Mouse (Mus musculus) MEL (cell line): Measurements from ENCODE around the gene Rln3. TPM values are rescaled to one million over a fixed set of nuclear protein-coding genes. Genes with fewer than 3 reads are reported as not detected.

Source experiments
- DNase-seq: peaks from one replicate; pipeline ENCODE4 v3.0.0; 2011; ENCODE audit warnings: low read depth, low spot score
- H3K27ac ChIP-seq: 2 replicates; pipeline ENCODE4 v1.5.1; 2012; ENCODE audit warnings: low read depth, mild to moderate bottlenecking, control low read depth, low read length, moderate library complexity; ENCODE audit not compliant: control insufficient read depth
- H3K27me3 ChIP-seq, 2 experiments: fragments of 150-350 bp in 1 of 2; sonication (generic) in 1 of 2; 2 replicates each; pipeline ENCODE4 v1.6.1; 2012; ENCODE audit warnings: low read length in 2 of 2, mild to moderate bottlenecking in 2 of 2, improper control_type of control experiment in 1 of 2, moderate library complexity in 1 of 2; ENCODE audit not compliant: insufficient read depth in 2 of 2, control insufficient read depth in 1 of 2
- H3K36me3 ChIP-seq, 2 experiments: 2 replicates each; pipeline ENCODE4 v1.6.1; 2012 to 2014; ENCODE audit warnings: low read length in 2 of 2, improper control_type of control experiment in 1 of 2, inconsistent platforms in 1 of 2, mild to moderate bottlenecking in 1 of 2; ENCODE audit not compliant: insufficient read depth in 2 of 2, control insufficient read depth in 1 of 2
- H3K4me1 ChIP-seq, 2 experiments: fragments of 150-350 bp in 1 of 2; sonication (generic) in 1 of 2; 2 replicates each; pipeline ENCODE4 v1.6.1; 2012; ENCODE audit warnings: low read length in 2 of 2, improper control_type of control experiment in 1 of 2, mild to moderate bottlenecking in 1 of 2; ENCODE audit not compliant: insufficient read depth in 2 of 2, control insufficient read depth in 1 of 2
- H3K4me3 ChIP-seq, 2 experiments: fragments of 150-350 bp in 1 of 2; sonication (generic) in 1 of 2; 2 replicates each; pipeline ENCODE4 v1.5.1; 2012; ENCODE audit warnings: low read depth in 2 of 2, low read length in 2 of 2, mild to moderate bottlenecking in 2 of 2, moderate library complexity in 2 of 2, control low read depth in 1 of 2, improper control_type of control experiment in 1 of 2; ENCODE audit not compliant: control insufficient read depth in 1 of 2, insufficient read depth in 1 of 2
- H3K79me2 ChIP-seq: 2 replicates; pipeline ENCODE4 v1.6.1; 2012; ENCODE audit warnings: mild to moderate bottlenecking, low read length, moderate library complexity; ENCODE audit not compliant: control insufficient read depth, poor library complexity, insufficient read depth
- H3K9ac ChIP-seq: 2 replicates; pipeline ENCODE4 v1.6.1; 2012; ENCODE audit warnings: low read depth, mild to moderate bottlenecking, control low read depth, low read length, moderate library complexity; ENCODE audit not compliant: control insufficient read depth, poor library complexity, severe bottlenecking
- H3K9me3 ChIP-seq: fragments of 150-350 bp; sonication (generic); replicated peaks from 2 replicates; pipeline ENCODE4 v1.6.1; 2012; ENCODE audit warnings: mild to moderate bottlenecking, low read length, improper control_type of control experiment, moderate library complexity; ENCODE audit not compliant: insufficient read depth
- BHLHE40 ChIP-seq: IDR thresholded peaks from 2 replicates; pipeline ENCODE4 v1.6.1; 2012; ENCODE audit warnings: low read depth, mild to moderate bottlenecking, inconsistent platforms, low read length, improper control_type of control experiment, borderline replicate concordance
- CHD1 ChIP-seq: IDR thresholded peaks from 2 replicates; pipeline ENCODE4 v1.6.1; 2012; ENCODE audit warnings: low read depth, mild to moderate bottlenecking, inconsistent platforms, low read length, improper control_type of control experiment
- CTCF ChIP-seq, 3 experiments: IDR thresholded peaks in 2 of 3; conservative IDR thresholded peaks in 1 of 3; 2 replicates each; pipeline ENCODE4 v1.5.1; 2011 to 2012; ENCODE audit warnings: low read length in 3 of 3, low read depth in 2 of 3, mild to moderate bottlenecking in 2 of 3, improper control_type of control experiment in 1 of 3, inconsistent platforms in 1 of 3, mixed read lengths in 1 of 3, moderate library complexity in 1 of 3; ENCODE audit not compliant: control insufficient read depth in 1 of 3, insufficient read depth in 1 of 3, poor library complexity in 1 of 3, severe bottlenecking in 1 of 3
- E2F4 ChIP-seq: IDR thresholded peaks from 2 replicates; pipeline ENCODE4 v1.6.1; 2011; ENCODE audit warnings: low read depth, low read length, improper control_type of control experiment, borderline replicate concordance
- EP300 ChIP-seq, 2 experiments: IDR thresholded peaks; 2 replicates each; pipeline ENCODE4 v1.6.1; 2011; ENCODE audit warnings: improper control_type of control experiment in 2 of 2, low read length in 2 of 2, low read depth in 1 of 2, mild to moderate bottlenecking in 1 of 2
- GATA1 ChIP-seq: IDR thresholded peaks from 2 replicates; pipeline ENCODE4 v1.6.1; 2011; ENCODE audit warnings: low read depth, low read length, improper control_type of control experiment
- MYB ChIP-seq: IDR thresholded peaks from 2 replicates; pipeline ENCODE4 v1.6.1; 2011; ENCODE audit warnings: mild to moderate bottlenecking, low read depth, low read length, improper control_type of control experiment
- MYC ChIP-seq: IDR thresholded peaks from 2 replicates; pipeline ENCODE4 v1.6.1; 2011; ENCODE audit warnings: low read depth, mild to moderate bottlenecking, low read length, improper control_type of control experiment, moderate library complexity
- NELFE ChIP-seq: IDR thresholded peaks from 2 replicates; pipeline ENCODE4 v1.6.1; 2011; ENCODE audit warnings: low read depth, low read length, improper control_type of control experiment
- NRF1 ChIP-seq: IDR thresholded peaks from 2 replicates; pipeline ENCODE4 v1.6.1; 2014; ENCODE audit warnings: low read depth, mild to moderate bottlenecking, inconsistent platforms, low read length, improper control_type of control experiment, moderate library complexity; ENCODE audit not compliant: poor library complexity, insufficient read depth, severe bottlenecking
- POLR2A ChIP-seq, 2 experiments: IDR thresholded peaks; 2 replicates each; pipeline ENCODE4 v1.6.1; 2011 to 2012; ENCODE audit warnings: low read length in 2 of 2, mild to moderate bottlenecking in 2 of 2, control low read depth in 1 of 2, improper control_type of control experiment in 1 of 2, low read depth in 1 of 2, moderate library complexity in 1 of 2; ENCODE audit not compliant: control insufficient read depth in 1 of 2, insufficient read depth in 1 of 2, poor library complexity in 1 of 2
- POLR2AphosphoS2 ChIP-seq: IDR thresholded peaks from 2 replicates; pipeline ENCODE4 v1.6.1; 2011; ENCODE audit warnings: low read length, improper control_type of control experiment
- TAL1 ChIP-seq: IDR thresholded peaks from 2 replicates; pipeline ENCODE4 v1.6.1; 2012; ENCODE audit warnings: mild to moderate bottlenecking, inconsistent platforms, low read length, moderate library complexity, mixed read lengths
- TCF12 ChIP-seq: IDR thresholded peaks from 2 replicates; pipeline ENCODE4 v1.6.1; 2014; ENCODE audit warnings: low read depth, mild to moderate bottlenecking, inconsistent platforms, low read length, improper control_type of control experiment, moderate library complexity
- UBTF ChIP-seq: IDR thresholded peaks from 2 replicates; pipeline ENCODE4 v1.6.1; 2012; ENCODE audit warnings: low read depth, mild to moderate bottlenecking, inconsistent platforms, low read length, improper control_type of control experiment, moderate library complexity, borderline replicate concordance; ENCODE audit not compliant: insufficient read depth
- USF1 ChIP-seq: IDR thresholded peaks from 2 replicates; pipeline ENCODE4 v1.6.1; 2014; ENCODE audit warnings: low read depth, mild to moderate bottlenecking, inconsistent platforms, low read length, improper control_type of control experiment, moderate library complexity
- ZC3H11A ChIP-seq: IDR thresholded peaks from 2 replicates; pipeline ENCODE4 v1.6.1; 2012; ENCODE audit warnings: low read depth, mild to moderate bottlenecking, inconsistent platforms, low read length, improper control_type of control experiment
- ZKSCAN1 ChIP-seq: IDR thresholded peaks from 2 replicates; pipeline ENCODE4 v1.6.1; 2012; ENCODE audit warnings: low read depth, mild to moderate bottlenecking, inconsistent platforms, low read length, improper control_type of control experiment, moderate library complexity
- ZMIZ1 ChIP-seq: IDR thresholded peaks from 2 replicates; pipeline ENCODE4 v1.6.1; 2012; ENCODE audit warnings: low read depth, mild to moderate bottlenecking, inconsistent platforms, low read length, improper control_type of control experiment, moderate library complexity
- polyA plus RNA-seq, 2 experiments: library from polyadenylated mRNA; stranded (reverse) in 1 of 2; unstranded in 1 of 2; fragments of >175 nt in 1 of 2; fragments of >200 nt in 1 of 2; gene quantifications; 2 replicates each; pipeline versions ENCODE4 v1.2.1 to v1.2.4; 2012; ENCODE audit warnings: low replicate concordance in 2 of 2, low read depth in 1 of 2; ENCODE audit not compliant: insufficient read length in 2 of 2, insufficient read depth in 1 of 2, missing spikeins in 1 of 2
- total RNA-seq: library from RNA; depleted of rRNA; stranded (reverse); fragments of 300-350 nt; gene quantifications from 2 replicates; pipeline ENCODE4 v1.2.3, GENCODE M21; 2012

Rln3 gene
- total and polyA plus RNA-seq, 3 experiments = not detected

- H3K27me3 ChIP-seq = no peaks in the 10 kb centered on the region
Measured at GRCm38 (mm10) chr8:84044103-84044502, 697 bp downstream of the Rln3 start.

GRCm38 (mm10) chr8:84042948-84043342, 1.9 kb downstream of the Rln3 start:
- H3K4me3 ChIP-seq = peak overlapping the region; percentile 87 to 89
- no peak overlapping the region for H3K27ac ChIP-seq
- H3K9me3 ChIP-seq = no peaks in the 10 kb centered on the region
- peaks cover 0 to 19% of the 10 kb centered on the region in 2 experiments; a peak in 3 of 4 replicates for H3K4me1 ChIP-seq
- DNase-seq = no peak
- peaks cover 16% of the 10 kb centered on the region for H3K79me2 ChIP-seq
- peak overlapping the region; percentile 92 for H3K9ac ChIP-seq
- TF ChIP-seq E2F4 = no peak
- TF ChIP-seq NELFE = no peak
- TF ChIP-seq ZMIZ1 = no peak
- TF ChIP-seq GATA1 = no peak
- no peak for TF ChIP-seq MYB
- no peak for TF ChIP-seq NRF1
- TF ChIP-seq POLR2AphosphoS2 = no peak
- TF ChIP-seq CHD1 = no peak
- no peak for TF ChIP-seq USF1
- no peaks in the 10 kb centered on the region for H3K27me3 ChIP-seq
- peaks cover 2 to 4% of the 10 kb centered on the region in 2 experiments; a peak in 3 of 4 replicates for H3K36me3 ChIP-seq

More at GRCm38 (mm10) chr8:84044103-84044502, 697 bp downstream of the Rln3 start:
- H3K27ac ChIP-seq = no peak overlapping the region
- peaks cover 0 to 19% of the 10 kb centered on the region in 2 experiments; a peak in 3 of 4 replicates for H3K4me1 ChIP-seq
- no peak overlapping the region for H3K4me3 ChIP-seq
- H3K79me2 ChIP-seq = peaks cover 16% of the 10 kb centered on the region
- H3K36me3 ChIP-seq = peaks cover 0 to 4% of the 10 kb centered on the region in 2 experiments; a peak in 1 of 4 replicates
- no peak for DNase-seq
- H3K9me3 ChIP-seq = no peaks in the 10 kb centered on the region
- TF ChIP-seq UBTF (no peak), USF1 (no peak), NRF1 (no peak), ZKSCAN1 (no peak), BHLHE40 (no peak), TCF12 (no peak), ZMIZ1 (no peak), POLR2A (IDR thresholded peaks at IDR 0.05; ENCODE audit: control insufficient read depth in 1 of 2, insufficient read depth in 1 of 2, low read depth in 1 of 2, low read length in 2 of 2, poor library complexity in 1 of 2) (no peak), TAL1 (no peak), EP300 (IDR thresholded peaks at IDR 0.05; ENCODE audit: low read depth in 1 of 2, low read length in 2 of 2) (no peak), CTCF (IDR thresholded peaks at IDR 0.05 in 2 of 3, conservative IDR thresholded peaks at IDR 0.05 in 1 of 3; ENCODE audit: control insufficient read depth in 1 of 3, insufficient read depth in 1 of 3, low read depth in 2 of 3, low read length in 3 of 3, poor library complexity in 1 of 3, severe bottlenecking in 1 of 3) (no peak), POLR2AphosphoS2 (no peak), MYC (no peak), ZC3H11A (no peak)
- H3K9ac ChIP-seq = no peak overlapping the region
